Mouse (Mus musculus) lung, postnatal 0 days (tissue): ENCODE measurements at regions not wholly inside any gene's neighbourhood (a gene's known extent, or its start where the extent isn't known, plus 50 kb on each side); places are given as distances from the start of the nearest gene placed in this dataset.

Source experiments
- CTCF ChIP-seq: IDR thresholded peaks from 2 replicates; pipeline ENCODE4 v1.5.1; 2016; ENCODE audit warnings: antibody characterized with exemption, mild to moderate bottlenecking
- EP300 ChIP-seq: IDR thresholded peaks from 2 replicates; pipeline ENCODE4 v1.6.1; 2016; ENCODE audit warnings: antibody characterized with exemption, mild to moderate bottlenecking, control low read depth

DNA sequence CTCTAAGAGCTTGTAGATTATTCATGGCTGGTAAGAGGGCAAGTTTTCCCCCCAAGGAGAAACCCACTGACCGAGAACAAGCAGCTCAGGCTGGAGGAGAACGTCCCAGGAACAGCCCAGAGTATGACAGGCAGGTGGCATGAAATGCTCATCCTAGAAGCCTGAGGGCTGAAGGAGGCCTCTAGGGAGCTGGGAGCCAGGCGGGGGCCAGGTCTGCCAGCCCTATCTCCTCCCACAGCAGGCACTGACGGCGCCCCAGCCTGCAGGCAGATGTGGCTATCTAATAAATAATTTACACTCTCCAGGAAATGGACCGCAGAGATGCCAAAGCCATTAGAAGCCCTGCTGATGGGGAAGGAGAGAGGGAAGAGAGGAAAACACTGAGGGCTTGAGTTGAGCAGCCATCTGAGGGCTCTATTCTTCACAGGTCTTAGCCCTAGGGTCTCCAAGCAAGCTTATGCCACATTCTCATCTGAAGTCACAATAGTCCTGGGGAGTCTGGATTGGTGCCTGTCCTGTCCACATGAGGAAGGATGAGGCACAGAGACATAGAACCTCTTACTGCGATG is 176.1 kb downstream of the Mycn start:
- TF ChIP-seq CTCF (no peak), EP300 (no peak)
